In the genomic region with DNA sequence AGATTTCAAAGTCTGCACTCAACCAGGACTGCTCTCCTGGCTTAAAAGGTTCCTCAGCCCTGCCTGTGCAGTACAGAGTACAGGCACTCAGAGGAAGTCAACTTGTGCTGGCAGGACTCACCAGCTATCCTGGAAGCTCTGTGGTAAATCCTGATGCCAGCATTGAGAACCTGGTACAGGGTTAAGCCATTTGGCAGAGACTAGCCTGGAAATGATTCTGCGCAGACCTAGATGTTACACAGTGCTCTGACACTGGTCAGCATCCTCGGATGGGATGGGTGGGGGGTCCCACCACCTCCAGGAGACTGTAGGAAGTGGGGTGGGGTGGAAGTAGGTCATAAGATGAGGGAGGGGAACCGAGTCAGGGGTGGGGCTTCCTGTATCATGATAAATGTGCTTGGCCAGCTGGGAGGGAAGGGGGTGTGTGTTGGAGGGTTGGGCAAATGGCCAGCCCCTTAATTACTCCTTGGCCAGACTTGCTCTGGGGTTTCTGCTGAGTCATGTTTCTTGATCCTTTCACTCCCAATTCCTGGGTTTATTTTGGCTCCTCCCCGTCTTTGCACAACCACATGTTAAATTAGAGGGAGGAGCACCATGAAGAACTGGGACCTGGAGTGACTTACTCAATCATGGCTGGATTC, we compare ENCODE assay signal across 8 mouse cellular contexts. TPM values are rescaled to one million over a fixed set of nuclear protein-coding genes. Genes with fewer than 3 reads are reported as not detected.
DNase-seq lines count a peak whose midpoint lies in the region; ATAC-seq and TF ChIP-seq lines count a peak whose summit lies in the region.

No protein-coding gene starts in this region.

- WGBS in embryonic facial prominence, embryonic 14.5 days = 64% methylated on average over 4 of the region's 4 CpGs
- 82% methylated on average over 4 of the region's 4 CpGs for WGBS in embryonic facial prominence, embryonic 10.5 days
- 25% methylated on average over 4 of the region's 4 CpGs for WGBS in heart, adult 2 months
- 91% methylated on average over 4 of the region's 4 CpGs for WGBS in hindbrain, embryonic 11.5 days

- H3K27ac ChIP-seq in embryonic facial prominence, embryonic 14.5 days (replicated peaks; ENCODE audit: low read depth, low read length) = 0 out of 2 replicates have a peak overlapping the region, but pooled peaks have one; percentile 10
- H3K27ac ChIP-seq in embryonic facial prominence, embryonic 10.5 days (replicated peaks) = no peak overlapping the region
- peak overlapping the region; percentile 58 for H3K27ac ChIP-seq in heart, adult 2 months
- no peak overlapping the region for H3K27ac ChIP-seq in hindbrain, embryonic 11.5 days (ENCODE audit: low read depth, low read length)

- H3K4me2 ChIP-seq in embryonic facial prominence, embryonic 14.5 days (ENCODE audit: low read depth, low read length) = no peak overlapping the region
- no peak overlapping the region for H3K4me2 ChIP-seq in hindbrain, embryonic 11.5 days (replicated peaks; ENCODE audit: low read depth, low read length)

- H3K9me3 ChIP-seq in embryonic facial prominence, embryonic 14.5 days (ENCODE audit: control insufficient read depth, low read length) = no peaks in the 10 kb centered on the region
- no peaks in the 10 kb centered on the region for H3K9me3 ChIP-seq in embryonic facial prominence, embryonic 10.5 days
- H3K9me3 ChIP-seq in hindbrain, embryonic 11.5 days (ENCODE audit: control insufficient read depth, low read length) = no peaks in the 10 kb centered on the region

- intact Hi-C loops in heart, adult 2 months (cut with DNase I) = no loop called here

- H3K36me3 ChIP-seq in embryonic facial prominence, embryonic 14.5 days (ENCODE audit: control insufficient read depth, insufficient read depth, low read length) = peaks cover 31% of the 10 kb centered on the region
- peaks cover 38% of the 10 kb centered on the region for H3K36me3 ChIP-seq in embryonic facial prominence, embryonic 10.5 days (replicated peaks)
- peaks cover 3% of the 10 kb centered on the region; the same call in 1 of the 2 replicates for H3K36me3 ChIP-seq in heart, adult 2 months (ENCODE audit: control insufficient read depth, insufficient read depth, low read length)
- H3K36me3 ChIP-seq in hindbrain, embryonic 11.5 days (ENCODE audit: control insufficient read depth, insufficient read depth, low read length) = peaks cover 4% of the 10 kb centered on the region; the same call in 1 of the 2 replicates

- no peak overlapping the region for H3K9ac ChIP-seq in embryonic facial prominence, embryonic 14.5 days (ENCODE audit: low read depth, low read length)
- no peak overlapping the region for H3K9ac ChIP-seq in heart, adult 2 months (ENCODE audit: low read depth, low read length)
- H3K9ac ChIP-seq in hindbrain, embryonic 11.5 days (ENCODE audit: low read depth, low read length) = no peak overlapping the region

- TF ChIP-seq EP300 in heart, adult 2 months (IDR thresholded peaks at IDR 0.05; ENCODE audit: insufficient read depth, low read depth, low read length) = 0 out of 2 replicates have a peak, but pooled peaks have one; percentile 32

- ATAC-seq in embryonic facial prominence, embryonic 14.5 days (ENCODE audit: low read depth) = no peak
- 0 out of 2 replicates have a peak, but pooled peaks have one; percentile 3 for ATAC-seq in megakaryocyte, adult 5-6 weeks (ENCODE audit: poor library complexity, severe bottlenecking)
- no peak for ATAC-seq in hindbrain, embryonic 11.5 days (ENCODE audit: low FRiP score)

- peaks cover 28% of the 10 kb centered on the region for H3K4me1 ChIP-seq in embryonic facial prominence, embryonic 14.5 days (ENCODE audit: control insufficient read depth, insufficient read depth, low read length)
- H3K4me1 ChIP-seq in embryonic facial prominence, embryonic 10.5 days = peaks cover 28% of the 10 kb centered on the region
- peaks cover 25% of the 10 kb centered on the region for H3K4me1 ChIP-seq in heart, adult 2 months (ENCODE audit: control insufficient read depth, insufficient read depth, low read length)
- peaks cover 5% of the 10 kb centered on the region; the same call in 1 of the 2 replicates for H3K4me1 ChIP-seq in hindbrain, embryonic 11.5 days (replicated peaks; ENCODE audit: control insufficient read depth, insufficient read depth, low read length)

- no peak for TF ChIP-seq CTCF in heart, adult 2 months (IDR thresholded peaks at IDR 0.05)

- H3K27me3 ChIP-seq in embryonic facial prominence, embryonic 14.5 days (replicated peaks; ENCODE audit: control insufficient read depth, insufficient read depth, low read length) = no peaks in the 10 kb centered on the region
- no peaks in the 10 kb centered on the region for H3K27me3 ChIP-seq in embryonic facial prominence, embryonic 10.5 days (replicated peaks; ENCODE audit: low read depth, poor library complexity, severe bottlenecking)
- no peaks in the 10 kb centered on the region for H3K27me3 ChIP-seq in heart, adult 2 months (ENCODE audit: control insufficient read depth, insufficient read depth, low read length)
- H3K27me3 ChIP-seq in hindbrain, embryonic 11.5 days (ENCODE audit: control insufficient read depth, insufficient read depth, low read length) = no peaks in the 10 kb centered on the region

- H3K4me3 ChIP-seq in embryonic facial prominence, embryonic 14.5 days (ENCODE audit: low read depth, low read length) = no peak overlapping the region
- no peak overlapping the region for H3K4me3 ChIP-seq in embryonic facial prominence, embryonic 10.5 days
- no peak overlapping the region for H3K4me3 ChIP-seq in heart, adult 2 months
- no peak overlapping the region for H3K4me3 ChIP-seq in hindbrain, embryonic 11.5 days (ENCODE audit: low read depth, low read length)

- no peaks in the 10 kb centered on the region for H3K79me2 ChIP-seq in heart, adult 2 months (replicated peaks; ENCODE audit: control insufficient read depth, insufficient read depth, low read length)

- TF ChIP-seq POLR2A in heart, adult 2 months (IDR thresholded peaks at IDR 0.05; ENCODE audit: insufficient read depth, low read depth, low read length) = no peak

- DNase-seq in embryonic facial prominence, embryonic 14.5 days (ENCODE audit: low spot score) = peak; percentile 80
- DNase-seq in embryonic facial prominence, embryonic 10.5 days (ENCODE audit: low spot score) = no peak
- DNase-seq in NIH3T3 (ENCODE audit: low read depth) = peak; percentile 98
- DNase-seq in heart, adult 2 months = peak; percentile 70 to 81
- peak; percentile 87 for DNase-seq in kidney, postnatal 14 days
- no peak for DNase-seq in hindbrain, embryonic 11.5 days (ENCODE audit: low spot score)
- no peak for DNase-seq in cerebellum, adult 18-20 months

RNA-seq across cellular contexts. Expression of a gene that starts 4.0 kb away (rescaled TPM):
- polyA plus RNA-seq in embryonic facial prominence, embryonic 14.5 days (2014; fragmentation: Nextera tagmentation; extraction: Ambion mirVana) = 6.4 and 7.8 TPM in 2 replicates
- 6.4 and 7.4 TPM in 2 replicates for polyA plus RNA-seq in embryonic facial prominence, embryonic 10.5 days (2016; fragmentation: Nextera tagmentation; extraction: Ambion mirVana)
- total RNA-seq in heart, adult 2 months (2021) = 10 to 100 TPM; 19.2 to 20.9 TPM
- 11.7 and 13.4 TPM in 2 replicates for polyA plus RNA-seq in heart, adult 2 months (2012; rRNA removed)
- 56.6 and 60.7 TPM in 2 replicates for total RNA-seq in megakaryocyte, adult 5-6 weeks (2015)
- 24.3 and 43.1 TPM in 2 replicates for total RNA-seq in megakaryocyte, adult 5-6 weeks (2017)
- 5.6 and 6.4 TPM in 2 replicates for polyA plus RNA-seq in hindbrain, embryonic 11.5 days (2014; fragmentation: Nextera tagmentation; extraction: Ambion mirVana)

Comparison
In these comparisons a context has a peak if more than half of its experiments do, and no peak if none do; other contexts are left out.
1. DNase-seq: peak in embryonic facial prominence, embryonic 14.5 days (single experiment), NIH3T3 (single experiment), heart, adult 2 months (2 of 2) and kidney, postnatal 14 days (single experiment); none in embryonic facial prominence, embryonic 10.5 days (single experiment), hindbrain, embryonic 11.5 days (single experiment) and cerebellum, adult 18-20 months (0 of 2).
2. H3K27ac ChIP-seq: peak in embryonic facial prominence, embryonic 14.5 days (single experiment) and heart, adult 2 months (single experiment); none in embryonic facial prominence, embryonic 10.5 days (single experiment) and hindbrain, embryonic 11.5 days (single experiment).